Mouse (Mus musculus): Measurements from ENCODE around the gene Olfr714.
"Not testable (repeated sequence)": the region's sequence is repeated elsewhere in the genome, so short reads cannot be mapped to it uniquely, and the experiment has no call there.

Gene Olfr714

DNA sequence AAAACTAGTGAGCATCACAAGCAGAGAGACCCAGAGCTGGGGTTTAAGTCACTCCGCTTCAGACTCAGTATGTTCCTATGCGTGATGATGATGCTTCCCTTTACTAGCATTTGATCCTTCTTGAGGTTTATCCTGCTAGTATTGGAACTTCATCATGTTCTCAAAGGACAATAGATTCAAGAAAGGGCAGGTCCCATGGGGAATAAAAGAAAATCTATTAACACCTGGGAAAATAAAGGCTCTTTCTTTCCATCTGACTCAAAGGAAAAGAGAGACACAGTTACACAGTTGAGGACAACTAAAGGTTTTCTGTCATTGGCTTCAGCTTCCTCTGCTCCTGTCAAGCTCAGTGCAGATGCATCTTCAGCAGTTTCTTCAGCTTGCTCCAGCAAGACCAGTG is at the start of gene Olfr714:
TSS of gene Olfr714 (plus strand) at position 301 of the 400 bp plus-strand sequence.
- DNase-seq (ENCODE audit: low spot score) = no peak

DNA sequence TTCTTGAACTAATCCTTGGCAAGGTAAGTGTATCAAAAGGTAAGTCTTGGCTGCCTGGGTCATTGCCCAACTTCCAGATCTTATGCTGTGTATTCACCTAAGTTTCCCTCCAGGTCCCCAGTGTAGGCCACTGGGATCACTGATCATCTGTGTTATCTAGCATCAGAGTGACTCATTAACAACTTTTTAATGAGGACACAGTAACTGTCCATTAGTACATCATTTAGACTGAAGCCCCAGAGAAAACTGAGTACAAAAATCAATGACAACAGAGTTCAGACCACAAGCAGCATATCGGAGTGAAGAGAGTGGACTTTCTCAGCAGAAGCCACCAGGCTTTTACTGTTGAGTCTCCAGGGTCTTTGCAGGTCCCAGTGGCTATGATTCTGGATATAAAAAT is 39.9 kb upstream of the Olfr714 start, which contains the start of gene Olfr713:
TSS of gene Olfr713 (plus strand) at position 301 of the 400 bp plus-strand sequence.
- DNase-seq (ENCODE audit: low spot score) = no peak

DNA sequence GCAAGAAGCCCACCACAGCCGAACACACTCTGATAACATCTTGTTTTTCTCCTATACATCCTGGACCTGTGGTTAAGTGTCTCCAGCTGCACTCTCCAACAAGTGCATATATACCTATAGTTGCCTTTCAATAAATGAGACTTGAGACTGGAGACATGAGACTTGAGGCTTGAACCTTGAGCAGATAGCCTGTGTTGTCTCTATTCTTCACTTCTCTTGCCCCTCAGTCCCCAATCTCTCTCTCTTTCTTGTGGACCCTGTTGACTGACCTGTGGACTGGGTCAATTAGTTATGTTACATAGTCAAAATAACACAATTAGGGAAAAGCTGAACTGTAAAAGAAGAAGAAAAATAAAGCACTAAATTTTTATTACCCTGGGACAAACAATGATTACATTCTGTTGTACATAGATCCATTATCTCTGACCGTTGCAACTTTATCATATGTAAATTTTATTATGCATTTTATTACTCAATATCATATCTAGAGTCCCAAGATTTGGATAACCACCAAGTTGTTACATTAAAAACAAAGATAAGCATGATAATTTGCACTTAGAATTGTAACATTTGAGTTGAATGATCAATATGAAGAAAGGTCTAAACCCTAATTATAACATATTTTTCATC is 30.7 kb upstream of the Olfr714 start:
- DNase-seq (ENCODE audit: low spot score) = no peak

DNA sequence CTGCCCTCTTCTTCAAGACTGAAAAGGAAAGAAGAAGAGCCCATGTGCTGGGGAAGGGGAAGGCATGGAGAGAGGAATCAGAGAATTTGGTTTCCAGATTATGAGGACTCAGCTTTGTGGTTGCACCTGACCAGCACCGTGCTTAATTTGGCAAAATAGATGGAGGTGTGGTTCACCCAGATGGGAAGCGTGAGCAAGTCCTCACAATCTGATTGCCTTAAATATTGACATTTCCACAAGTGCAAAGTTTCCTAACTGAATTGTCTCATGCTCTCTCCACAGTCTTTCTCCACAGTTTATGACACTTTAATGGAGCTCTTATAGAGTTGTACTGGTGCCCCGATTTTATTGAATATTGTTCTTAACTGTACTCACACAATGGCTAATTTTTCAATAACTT is 27.6 kb upstream of the Olfr714 start:
- DNase-seq (ENCODE audit: low spot score) = no peak

- no peak for DNase-seq (ENCODE audit: low spot score)
These were observed 26.4 kb upstream of the Olfr714 start for GRCm38 (mm10) chr7:107044407-107044806.

DNA sequence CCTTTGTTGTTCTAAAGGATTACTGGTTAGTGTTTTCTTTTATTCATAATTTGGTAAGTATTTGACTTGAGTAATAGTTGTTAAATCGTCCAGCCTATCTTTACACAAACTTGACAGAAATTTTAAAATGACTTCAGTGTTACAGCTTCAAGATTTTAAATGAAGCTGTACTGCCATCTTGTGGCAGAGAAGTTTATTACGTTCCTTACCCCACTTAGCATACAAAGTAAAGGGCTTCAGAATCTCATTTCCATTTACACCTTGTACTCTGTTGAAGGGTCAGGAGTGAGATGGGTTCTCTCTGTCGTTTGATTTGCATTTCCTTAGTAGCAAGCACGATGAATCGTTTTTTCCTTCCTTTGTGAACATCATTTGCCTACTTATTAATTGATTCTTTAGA is 24.9 kb upstream of the Olfr714 start:
- DNase-seq (ENCODE audit: low spot score) = peak; percentile 12

- DNase-seq (ENCODE audit: low spot score) = no peak
These were observed 23.2 kb upstream of the Olfr714 start for GRCm38 (mm10) chr7:107047578-107047977.

- DNase-seq (ENCODE audit: low spot score) = no peak
These were observed 22.1 kb downstream of the Olfr714 start, which contains the start of gene Olfr17 for GRCm38 (mm10) chr7:107092920-107093319. Olfr17 (plus strand) TSS chr7:107093220.

- DNase-seq (ENCODE audit: low spot score) = not testable (repeated sequence)
These were observed 39.5 kb downstream of the Olfr714 start, which contains the start of gene Olfr715b for GRCm38 (mm10) chr7:107110269-107110668. Olfr715b (minus strand) TSS chr7:107110369.
